Mouse (Mus musculus): ENCODE measurements around the gene Sp2. TPM values are rescaled to one million over a fixed set of nuclear protein-coding genes. Genes with fewer than 3 reads are reported as not detected.

The Sp2 gene
- total and polyA plus RNA-seq, 3 experiments = 1.1 to 21.0 (median 2.8) TPM

- no peak within 1 kb of the TSS for H3K4me2 ChIP-seq (ENCODE audit: insufficient read depth, low read depth, poor library complexity, severe bottlenecking)
- in situ Hi-C loops (cut with MboI; ENCODE audit: low pct_ligation_motif_present, low pct_unique_long_range_greater_than_20kb, low sequenced_read_pairs) (loop anchor here (5.0 kb wide), 1 partner anchor 34 kb away; no protein-coding TSS in a partner anchor), dilution Hi-C loops (cut with MboI; ENCODE audit: extremely low pct_ligation_motif_present, extremely low pct_unique_long_range_greater_than_20kb, low sequenced_read_pairs) (no loop called here)
- no peak within 1 kb of the TSS for H3K4me3 ChIP-seq (replicated peaks in 1 of 3; ENCODE audit: low read depth in 2 of 3, low read length in 2 of 3, poor library complexity in 1 of 3)
- H3K4me1 ChIP-seq (ENCODE audit: control insufficient read depth in 1 of 2, insufficient read depth in 2 of 2) = 0 out of 4 replicates have a peak, but pooled peaks cover 0 to 4% of the 10 kb centered on the region in 2 experiments
- H3K27me3 ChIP-seq (replicated peaks) = peaks cover 44% of the 10 kb centered on the region
- H3K27ac ChIP-seq (ENCODE audit: insufficient read depth, low read depth) = no peak within 1 kb of the TSS
- H3K36me3 ChIP-seq (replicated peaks in 1 of 2; ENCODE audit: control insufficient read depth in 1 of 2, insufficient read depth in 1 of 2, low read length in 1 of 2) = no peaks in the 10 kb centered on the region
- TF ChIP-seq KAT2A (IDR thresholded peaks at IDR 0.05; ENCODE audit: insufficient replicate concordance, low read length) (no peak), ZMIZ1 (IDR thresholded peaks at IDR 0.05; ENCODE audit: low read depth, low read length) (no peak), RCOR1 (conservative IDR thresholded peaks at IDR 0.05; ENCODE audit: low read depth, low read length) (no peak), PAX5 (IDR thresholded peaks at IDR 0.05; ENCODE audit: low read length) (no peak), JUND (conservative IDR thresholded peaks at IDR 0.05; ENCODE audit: low read depth, low read length) (no peak), BHLHE40 (IDR thresholded peaks at IDR 0.05; ENCODE audit: low read depth, low read length) (no peak), SIN3A (IDR thresholded peaks at IDR 0.05; ENCODE audit: low read length) (no peak), POLR2AphosphoS2 (IDR thresholded peaks at IDR 0.05; ENCODE audit: low read depth, low read length) (no peak), CHD1 (IDR thresholded peaks at IDR 0.05; ENCODE audit: low read depth, low read length) (no peak), IRF4 (IDR thresholded peaks at IDR 0.05; ENCODE audit: low read depth, low read length) (no peak), MAX (IDR thresholded peaks at IDR 0.05; ENCODE audit: low read length) (no peak), MAZ (IDR thresholded peaks at IDR 0.05; ENCODE audit: low read depth, low read length) (no peak), USF1 (IDR thresholded peaks at IDR 0.05; ENCODE audit: low read depth, low read length) (no peak), GABPA (IDR thresholded peaks at IDR 0.05; ENCODE audit: insufficient replicate concordance, low read depth, low read length) (no peak)
- DNase-seq (ENCODE audit: extremely low read depth) = no peak
- H3K9me3 ChIP-seq (replicated peaks; ENCODE audit: low read length) = no peaks in the 10 kb centered on the region
- H3K79me2 ChIP-seq (replicated peaks; ENCODE audit: control insufficient read depth, extremely low read depth, insufficient read depth, poor library complexity, severe bottlenecking) = no peaks in the 10 kb centered on the region
- no peak within 1 kb of the TSS for H3K9ac ChIP-seq (ENCODE audit: insufficient read depth, low read depth)
Observed at GRCm38 (mm10) chr11:96928088-96928487, 54.7 kb downstream of the Sp2 start, which contains the start of gene Prr15l. TSS of gene Prr15l (plus strand) at chr11:96928104.

- Histone ChIP-seq H3K27me3 (replicated peaks) (peaks cover 42% of the 10 kb centered on the region), H3K4me3 (replicated peaks in 1 of 3; ENCODE audit: low read depth in 2 of 3, low read length in 2 of 3, poor library complexity in 1 of 3) (no peak overlapping the region), H3K4me2 (ENCODE audit: insufficient read depth, low read depth, poor library complexity, severe bottlenecking) (no peak overlapping the region), H3K9ac (ENCODE audit: insufficient read depth, low read depth) (no peak overlapping the region), H3K9me3 (replicated peaks; ENCODE audit: low read length) (no peaks in the 10 kb centered on the region), H3K79me2 (replicated peaks; ENCODE audit: control insufficient read depth, extremely low read depth, insufficient read depth, poor library complexity, severe bottlenecking) (no peaks in the 10 kb centered on the region), H3K4me1 (ENCODE audit: control insufficient read depth in 1 of 2, insufficient read depth in 2 of 2) (0 out of 4 replicates have a peak, but pooled peaks cover 0 to 4% of the 10 kb centered on the region in 2 experiments), H3K36me3 (replicated peaks in 1 of 2; ENCODE audit: control insufficient read depth in 1 of 2, insufficient read depth in 1 of 2, low read length in 1 of 2) (no peaks in the 10 kb centered on the region), H3K27ac (ENCODE audit: insufficient read depth, low read depth) (no peak overlapping the region)
- in situ Hi-C loops (cut with MboI; ENCODE audit: low pct_ligation_motif_present, low pct_unique_long_range_greater_than_20kb, low sequenced_read_pairs) (loop anchor here (5.0 kb wide), 1 partner anchor 36 kb away; no protein-coding TSS in a partner anchor), dilution Hi-C loops (cut with MboI; ENCODE audit: extremely low pct_ligation_motif_present, extremely low pct_unique_long_range_greater_than_20kb, low sequenced_read_pairs) (no loop called here)
- TF ChIP-seq MAZ (IDR thresholded peaks at IDR 0.05; ENCODE audit: low read depth, low read length) = no peak
- TF ChIP-seq MAFK (IDR thresholded peaks at IDR 0.05; ENCODE audit: insufficient replicate concordance, low read length) = no peak
- no peak for TF ChIP-seq USF2 (conservative IDR thresholded peaks at IDR 0.05; ENCODE audit: low read depth, low read length)
- peak; percentile 26 for TF ChIP-seq RAD21 (IDR thresholded peaks at IDR 0.05; ENCODE audit: low read depth, low read length)
- TF ChIP-seq SIN3A (IDR thresholded peaks at IDR 0.05; ENCODE audit: low read length) = no peak
- peak in 1 of 2 experiments; percentile 29; a peak in 1 of 4 replicates for TF ChIP-seq CTCF (conservative IDR thresholded peaks at IDR 0.05 in 1 of 2, IDR thresholded peaks at IDR 0.05 in 1 of 2; ENCODE audit: low read depth in 2 of 2, low read length in 2 of 2)
- no peak for TF ChIP-seq MYC (IDR thresholded peaks at IDR 0.05; ENCODE audit: low read depth, low read length)
- DNase-seq (ENCODE audit: extremely low read depth) = no peak
Observed at GRCm38 (mm10) chr11:96926587-96926986, 56.2 kb downstream of the Sp2 start.

Data from CH12.LX (cell line).